Mouse (Mus musculus): Measurements from ENCODE around the gene Gng8. TPM values are rescaled to one million over a fixed set of nuclear protein-coding genes. Genes with fewer than 3 reads are reported as not detected.

Gene Gng8
- polyA plus RNA-seq, 1 experiment from 2014 or later: 7.3 TPM

- no peak overlapping the region for H3K4me2 ChIP-seq (ENCODE audit: low read depth, low read length, severe bottlenecking)
- H3K9me3 ChIP-seq (ENCODE audit: control insufficient read depth, low read length): no peaks in the 10 kb centered on the region
- no peak overlapping the region for H3K9ac ChIP-seq (ENCODE audit: low read length)
- DNase-seq (ENCODE audit: low spot score) (peak; percentile 76), ATAC-seq (replicated peaks; ENCODE audit: low FRiP score) (peak; percentile 25; the same call in 1 of the 2 replicates)
- no peak overlapping the region for H3K4me3 ChIP-seq (ENCODE audit: low read depth, low read length)
- no peaks in the 10 kb centered on the region; the same call in 1 of the 2 replicates for H3K36me3 ChIP-seq (ENCODE audit: control insufficient read depth, insufficient read depth, low read length)
- H3K27ac ChIP-seq (ENCODE audit: low read depth, low read length): no peak overlapping the region
- 22% methylated on average over 17 of the region's 17 CpGs for WGBS
- no peaks in the 10 kb centered on the region for H3K27me3 ChIP-seq (ENCODE audit: control insufficient read depth, insufficient read depth, low read length)
- H3K4me1 ChIP-seq (replicated peaks; ENCODE audit: control insufficient read depth, insufficient read depth, low read length): peaks cover 8% of the 10 kb centered on the region
Measured at GRCm38 (mm10) chr7:16848579-16848978, 43.0 kb upstream of the Gng8 start.

DNA sequence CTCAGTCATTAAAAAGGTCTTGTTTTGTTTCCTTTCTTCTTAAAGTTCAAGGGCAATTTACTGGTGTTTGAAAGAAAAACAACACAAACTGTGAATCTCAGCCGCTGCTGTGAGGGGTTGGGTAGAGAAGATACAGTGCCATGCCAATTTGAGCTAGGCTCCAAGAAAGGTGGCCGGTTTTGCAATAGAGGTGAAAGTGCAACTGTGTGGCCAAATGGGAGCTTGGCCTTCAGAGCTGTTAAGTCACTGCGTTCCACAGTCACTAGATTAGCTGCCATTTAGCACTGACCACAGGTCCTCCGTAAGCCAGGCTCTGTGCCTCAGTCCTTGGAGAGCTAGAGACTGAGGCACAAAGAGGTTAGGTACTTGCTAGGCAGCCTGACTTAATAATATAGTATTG, 40.0 kb upstream of the Gng8 start:
- no peak overlapping the region for H3K4me2 ChIP-seq (ENCODE audit: low read depth, low read length, severe bottlenecking)
- no peak overlapping the region for H3K4me3 ChIP-seq (ENCODE audit: low read depth, low read length)
- H3K36me3 ChIP-seq (ENCODE audit: control insufficient read depth, insufficient read depth, low read length): peaks cover 4% of the 10 kb centered on the region
- H3K9me3 ChIP-seq (ENCODE audit: control insufficient read depth, low read length): no peaks in the 10 kb centered on the region
- no peak overlapping the region for H3K27ac ChIP-seq (ENCODE audit: low read depth, low read length)
- WGBS: 89% methylated on average over 4 of the region's 4 CpGs
- no peak for ATAC-seq (replicated peaks; ENCODE audit: low FRiP score)
- H3K4me1 ChIP-seq (replicated peaks; ENCODE audit: control insufficient read depth, insufficient read depth, low read length): no peaks in the 10 kb centered on the region
- DNase-seq (ENCODE audit: low spot score): no peak
- H3K27me3 ChIP-seq (ENCODE audit: control insufficient read depth, insufficient read depth, low read length): no peaks in the 10 kb centered on the region
- H3K9ac ChIP-seq (ENCODE audit: low read length): no peak overlapping the region

DNA sequence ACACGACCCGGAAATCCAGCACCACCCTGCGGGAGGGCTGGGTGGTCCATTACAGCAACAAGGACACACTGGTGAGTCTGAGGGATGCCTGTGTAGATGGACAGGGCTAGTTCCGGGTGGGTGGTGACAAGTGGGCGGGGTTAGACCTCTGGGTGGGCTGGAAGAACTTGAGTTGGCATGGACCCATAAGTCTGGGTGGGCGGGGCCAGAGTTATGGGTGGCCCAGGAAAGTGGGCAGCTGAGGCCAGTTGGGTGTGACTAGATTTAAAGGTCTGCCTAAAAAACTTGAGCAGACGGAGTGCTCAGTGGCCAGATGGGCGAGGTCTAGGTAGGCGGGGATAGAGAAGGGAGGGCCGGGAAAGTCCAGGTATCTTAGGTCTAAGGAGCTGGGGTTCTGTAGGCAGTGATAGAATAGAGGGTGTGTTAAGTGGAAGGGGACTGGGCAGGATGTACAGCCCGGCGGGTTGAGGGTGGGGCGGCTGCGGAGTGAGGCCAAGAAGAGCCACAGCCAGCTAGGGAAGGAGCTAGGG, 38.2 kb upstream of the Gng8 start:
- no peak overlapping the region for H3K4me2 ChIP-seq (ENCODE audit: low read depth, low read length, severe bottlenecking)
- WGBS: 88% methylated on average over 14 of the region's 14 CpGs
- no peak overlapping the region for H3K27ac ChIP-seq (ENCODE audit: low read depth, low read length)
- H3K4me1 ChIP-seq (replicated peaks; ENCODE audit: control insufficient read depth, insufficient read depth, low read length): no peaks in the 10 kb centered on the region
- H3K36me3 ChIP-seq (ENCODE audit: control insufficient read depth, insufficient read depth, low read length): peaks cover 8% of the 10 kb centered on the region
- DNase-seq (ENCODE audit: low spot score) (no peak), ATAC-seq (replicated peaks; ENCODE audit: low FRiP score) (no peak)
- H3K9me3 ChIP-seq (ENCODE audit: control insufficient read depth, low read length): no peaks in the 10 kb centered on the region
- H3K4me3 ChIP-seq (ENCODE audit: low read depth, low read length): no peak overlapping the region
- no peaks in the 10 kb centered on the region for H3K27me3 ChIP-seq (ENCODE audit: control insufficient read depth, insufficient read depth, low read length)
- no peak overlapping the region for H3K9ac ChIP-seq (ENCODE audit: low read length)

GRCm38 (mm10) chr7:16858336-16858735, 33.2 kb upstream of the Gng8 start:
- Histone ChIP-seq H3K4me2 (ENCODE audit: low read depth, low read length, severe bottlenecking) (no peak overlapping the region), H3K4me3 (ENCODE audit: low read depth, low read length) (no peak overlapping the region), H3K9ac (ENCODE audit: low read length) (no peak overlapping the region), H3K9me3 (ENCODE audit: control insufficient read depth, low read length) (no peaks in the 10 kb centered on the region), H3K36me3 (ENCODE audit: control insufficient read depth, insufficient read depth, low read length) (peaks cover 8% of the 10 kb centered on the region), H3K4me1 (replicated peaks; ENCODE audit: control insufficient read depth, insufficient read depth, low read length) (no peaks in the 10 kb centered on the region), H3K27ac (ENCODE audit: low read depth, low read length) (no peak overlapping the region), H3K27me3 (ENCODE audit: control insufficient read depth, insufficient read depth, low read length) (no peaks in the 10 kb centered on the region)
- 18% methylated on average over 17 of the region's 17 CpGs for WGBS
- DNase-seq (ENCODE audit: low spot score) (peak; percentile 67), ATAC-seq (replicated peaks; ENCODE audit: low FRiP score) (no peak)

- H3K9ac ChIP-seq (ENCODE audit: low read length): no peak overlapping the region
- no peaks in the 10 kb centered on the region for H3K9me3 ChIP-seq (ENCODE audit: control insufficient read depth, low read length)
- no peaks in the 10 kb centered on the region for H3K4me1 ChIP-seq (replicated peaks; ENCODE audit: control insufficient read depth, insufficient read depth, low read length)
- DNase-seq (ENCODE audit: low spot score): peak; percentile 81
- no peak overlapping the region for H3K27ac ChIP-seq (ENCODE audit: low read depth, low read length)
- H3K4me3 ChIP-seq (ENCODE audit: low read depth, low read length): no peak overlapping the region
- H3K4me2 ChIP-seq (ENCODE audit: low read depth, low read length, severe bottlenecking): no peak overlapping the region
- no peaks in the 10 kb centered on the region for H3K27me3 ChIP-seq (ENCODE audit: control insufficient read depth, insufficient read depth, low read length)
- WGBS: 30% methylated on average over 5 of the region's 5 CpGs
- peaks cover 5% of the 10 kb centered on the region for H3K36me3 ChIP-seq (ENCODE audit: control insufficient read depth, insufficient read depth, low read length)
- no peak for ATAC-seq (replicated peaks; ENCODE audit: low FRiP score)
Measured at GRCm38 (mm10) chr7:16859902-16860651, 31.5 kb upstream of the Gng8 start.

- H3K27ac ChIP-seq (ENCODE audit: low read depth, low read length): no peak overlapping the region
- DNase-seq (ENCODE audit: low spot score): no peak
- H3K27me3 ChIP-seq (ENCODE audit: control insufficient read depth, insufficient read depth, low read length): no peaks in the 10 kb centered on the region
- ATAC-seq (replicated peaks; ENCODE audit: low FRiP score): no peak
- H3K4me2 ChIP-seq (ENCODE audit: low read depth, low read length, severe bottlenecking): no peak overlapping the region
- H3K36me3 ChIP-seq (ENCODE audit: control insufficient read depth, insufficient read depth, low read length): no peaks in the 10 kb centered on the region; the same call in 1 of the 2 replicates
- 86% methylated on average over 3 of the region's 3 CpGs for WGBS
- no peaks in the 10 kb centered on the region for H3K4me1 ChIP-seq (replicated peaks; ENCODE audit: control insufficient read depth, insufficient read depth, low read length)
- no peaks in the 10 kb centered on the region for H3K9me3 ChIP-seq (ENCODE audit: control insufficient read depth, low read length)
- H3K9ac ChIP-seq (ENCODE audit: low read length): no peak overlapping the region
- no peak overlapping the region for H3K4me3 ChIP-seq (ENCODE audit: low read depth, low read length)
Measured at GRCm38 (mm10) chr7:16867488-16867887, 24.1 kb upstream of the Gng8 start.

DNA sequence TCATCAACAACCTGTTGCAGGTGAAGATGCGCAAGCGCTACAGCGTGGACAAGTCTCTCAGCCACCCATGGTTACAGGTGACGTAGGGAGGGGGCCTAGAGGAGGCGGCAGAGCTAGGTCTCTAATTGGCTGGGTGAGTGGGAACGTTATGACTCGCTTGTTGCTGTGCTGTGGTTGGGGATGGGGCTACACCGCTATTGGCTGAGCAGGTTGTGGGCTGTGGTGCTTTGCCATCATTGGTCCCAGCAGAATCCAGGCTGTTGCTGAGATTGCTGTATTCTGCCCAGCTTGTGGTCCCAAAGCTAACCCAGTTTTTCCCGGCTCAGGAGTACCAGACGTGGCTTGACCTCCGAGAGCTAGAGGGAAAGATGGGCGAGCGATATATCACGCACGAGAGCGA, 22.1 kb upstream of the Gng8 start:
- DNase-seq (ENCODE audit: low spot score) (peak; percentile 83), ATAC-seq (replicated peaks; ENCODE audit: low FRiP score) (peak; percentile 95)
- Histone ChIP-seq H3K4me3 (ENCODE audit: low read depth, low read length) (0 out of 2 replicates have a peak overlapping the region, but pooled peaks have one; percentile 8), H3K9me3 (ENCODE audit: control insufficient read depth, low read length) (no peaks in the 10 kb centered on the region), H3K27me3 (ENCODE audit: control insufficient read depth, insufficient read depth, low read length) (no peaks in the 10 kb centered on the region), H3K27ac (ENCODE audit: low read depth, low read length) (no peak overlapping the region), H3K36me3 (ENCODE audit: control insufficient read depth, insufficient read depth, low read length) (no peaks in the 10 kb centered on the region; the same call in 1 of the 2 replicates), H3K4me1 (replicated peaks; ENCODE audit: control insufficient read depth, insufficient read depth, low read length) (no peaks in the 10 kb centered on the region; the same call in 1 of the 2 replicates), H3K9ac (ENCODE audit: low read length) (0 out of 2 replicates have a peak overlapping the region, but pooled peaks have one; percentile 20), H3K4me2 (ENCODE audit: low read depth, low read length, severe bottlenecking) (peak overlapping the region; percentile 42; the same call in 1 of the 2 replicates)
- 7% methylated on average over 16 of the region's 16 CpGs for WGBS

DNA sequence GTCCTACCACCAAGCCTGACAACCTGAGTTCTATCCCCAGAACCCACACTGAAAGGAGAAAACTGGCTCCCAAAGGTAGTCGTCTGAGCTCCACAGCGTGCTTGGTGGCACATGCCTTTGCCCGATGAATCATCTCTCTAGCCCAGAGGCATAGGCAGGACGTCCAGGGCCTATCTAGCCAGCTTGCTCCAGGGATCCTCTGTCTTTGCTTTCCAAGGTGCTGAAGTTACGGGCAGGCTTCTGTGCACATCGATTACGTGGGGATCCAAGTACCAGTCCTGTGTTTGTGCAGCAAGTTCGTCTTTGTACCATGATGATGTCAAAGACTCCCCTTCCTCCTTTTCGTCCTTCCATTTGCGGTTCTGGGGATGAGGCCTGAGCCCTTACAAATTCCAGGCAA, 20.0 kb upstream of the Gng8 start:
- H3K27me3 ChIP-seq (ENCODE audit: control insufficient read depth, insufficient read depth, low read length): no peaks in the 10 kb centered on the region
- ATAC-seq (replicated peaks; ENCODE audit: low FRiP score) (no peak), DNase-seq (ENCODE audit: low spot score) (no peak)
- H3K4me2 ChIP-seq (ENCODE audit: low read depth, low read length, severe bottlenecking): no peak overlapping the region
- no peaks in the 10 kb centered on the region; the same call in 1 of the 2 replicates for H3K36me3 ChIP-seq (ENCODE audit: control insufficient read depth, insufficient read depth, low read length)
- WGBS: 84% methylated on average over 10 of the region's 10 CpGs
- no peak overlapping the region for H3K27ac ChIP-seq (ENCODE audit: low read depth, low read length)
- H3K4me3 ChIP-seq (ENCODE audit: low read depth, low read length): no peak overlapping the region
- H3K4me1 ChIP-seq (replicated peaks; ENCODE audit: control insufficient read depth, insufficient read depth, low read length): peaks cover 9% of the 10 kb centered on the region
- no peaks in the 10 kb centered on the region for H3K9me3 ChIP-seq (ENCODE audit: control insufficient read depth, low read length)
- H3K9ac ChIP-seq (ENCODE audit: low read length): no peak overlapping the region

Data from forebrain, embryonic 11.5 days (tissue).